Mouse (Mus musculus) ovary, postnatal 36 days (tissue): ENCODE results near the gene Ammecr1.

Source experiments
- DNase-seq: peaks from one replicate; pipeline ENCODE4 v3.0.0; 2022; ENCODE audit warnings: low spot score, mixed read lengths

The Ammecr1 gene

DNA sequence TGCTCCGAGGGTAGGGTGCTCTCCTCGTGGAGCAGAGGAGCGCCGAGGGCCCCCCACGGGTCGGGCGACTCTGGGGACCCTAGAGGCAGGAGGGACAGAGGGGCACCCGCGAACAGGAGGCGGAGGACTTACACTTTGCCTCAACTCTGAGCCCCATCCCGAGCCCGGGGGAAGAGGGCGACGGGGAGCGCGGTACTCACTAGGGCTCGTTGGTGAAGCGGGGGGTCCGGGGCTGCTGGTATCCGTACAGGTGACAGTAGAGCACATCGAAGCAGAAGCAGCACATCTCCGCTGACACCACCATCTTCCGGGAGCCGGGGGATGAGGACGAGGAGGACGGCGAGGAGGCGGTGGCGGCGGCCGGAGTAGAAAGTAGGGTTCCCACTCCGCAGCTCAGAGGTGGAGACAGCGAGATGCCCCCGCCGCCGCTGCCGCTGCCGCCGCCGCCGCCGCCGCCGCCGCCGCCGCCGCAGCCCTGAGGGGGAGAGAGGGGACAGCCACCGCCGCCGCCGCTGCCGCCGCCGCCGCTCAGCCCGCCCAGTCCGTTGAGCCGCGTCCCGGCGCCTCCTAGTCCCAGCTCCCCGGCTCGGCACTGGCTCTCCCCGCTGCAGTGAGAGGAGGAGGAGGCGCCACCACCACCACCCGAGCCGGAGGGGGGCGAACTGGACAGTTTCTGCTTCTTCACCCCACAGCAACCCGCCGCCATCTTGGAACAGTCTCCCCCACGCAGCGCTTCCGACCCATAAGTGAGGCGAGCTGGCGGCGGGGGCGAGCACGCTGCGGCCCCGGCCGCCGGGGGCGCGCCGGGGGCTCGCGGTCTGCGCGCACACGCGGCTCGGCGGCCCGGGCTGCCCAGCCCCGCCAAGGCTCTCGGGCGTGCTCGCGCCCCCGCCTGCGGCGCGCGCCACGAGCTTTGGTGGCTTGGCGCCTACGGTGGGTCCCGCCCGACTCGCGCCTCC is at the start of gene Ammecr1:
TSS of gene Ammecr1 (minus strand) at position 721 of the 959 bp plus-strand sequence.
- DNase-seq, result peak; percentile 77

- no peak for DNase-seq
Observed at GRCm38 (mm10) chrX:143014118-143014517, 47.6 kb upstream of the Ammecr1 start.

DNA sequence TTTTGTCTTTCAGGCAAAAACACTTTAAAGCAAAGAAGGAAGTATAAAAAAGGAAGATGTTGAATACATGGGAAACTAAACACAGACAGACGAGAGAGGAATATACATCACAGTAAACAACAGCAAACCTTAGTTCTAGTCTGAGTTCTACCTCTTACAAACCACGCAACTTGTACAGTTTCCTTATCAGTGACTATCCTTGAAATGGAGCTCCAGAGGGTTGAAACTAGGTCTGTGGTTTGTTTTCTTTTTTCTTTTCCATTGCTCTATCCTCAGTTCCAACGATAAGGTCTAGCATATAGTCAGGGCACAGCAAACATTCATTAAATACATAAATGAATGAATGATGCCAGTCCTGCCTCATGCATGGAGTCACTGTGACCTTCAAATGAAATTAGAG is 45.8 kb upstream of the Ammecr1 start:
- no peak for DNase-seq

- no peak for DNase-seq
Observed at GRCm38 (mm10) chrX:143011865-143012264, 45.3 kb upstream of the Ammecr1 start.

GRCm38 (mm10) chrX:143004131-143004846 is 37.8 kb upstream of the Ammecr1 start:
- DNase-seq, result no peak

GRCm38 (mm10) chrX:142997214-142997613 is 30.7 kb upstream of the Ammecr1 start:
- DNase-seq, result no peak

DNA sequence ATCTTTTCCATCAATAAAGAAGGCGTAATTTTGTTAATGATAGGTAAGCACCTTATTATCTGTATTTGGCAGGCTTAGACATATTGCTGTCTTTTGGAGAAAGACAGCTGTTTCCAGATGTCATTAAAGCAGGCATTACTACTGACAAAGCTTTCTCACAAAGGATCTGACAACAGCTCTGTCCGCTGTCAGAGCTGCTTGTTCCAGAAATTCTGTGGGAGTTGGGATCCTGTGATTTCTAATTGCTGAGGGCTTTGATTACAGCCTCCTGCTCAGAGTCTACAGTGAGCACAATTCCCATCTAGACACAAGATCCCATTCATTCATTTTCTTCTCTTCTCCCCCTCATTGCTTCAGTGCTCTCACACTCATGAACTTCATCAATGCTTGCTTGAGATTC is 28.0 kb upstream of the Ammecr1 start:
- DNase-seq, result no peak

GRCm38 (mm10) chrX:142984170-142984569 is 17.6 kb upstream of the Ammecr1 start:
- no peak for DNase-seq

- no peak for DNase-seq
Observed at GRCm38 (mm10) chrX:142983638-142984037, 17.1 kb upstream of the Ammecr1 start.

DNA sequence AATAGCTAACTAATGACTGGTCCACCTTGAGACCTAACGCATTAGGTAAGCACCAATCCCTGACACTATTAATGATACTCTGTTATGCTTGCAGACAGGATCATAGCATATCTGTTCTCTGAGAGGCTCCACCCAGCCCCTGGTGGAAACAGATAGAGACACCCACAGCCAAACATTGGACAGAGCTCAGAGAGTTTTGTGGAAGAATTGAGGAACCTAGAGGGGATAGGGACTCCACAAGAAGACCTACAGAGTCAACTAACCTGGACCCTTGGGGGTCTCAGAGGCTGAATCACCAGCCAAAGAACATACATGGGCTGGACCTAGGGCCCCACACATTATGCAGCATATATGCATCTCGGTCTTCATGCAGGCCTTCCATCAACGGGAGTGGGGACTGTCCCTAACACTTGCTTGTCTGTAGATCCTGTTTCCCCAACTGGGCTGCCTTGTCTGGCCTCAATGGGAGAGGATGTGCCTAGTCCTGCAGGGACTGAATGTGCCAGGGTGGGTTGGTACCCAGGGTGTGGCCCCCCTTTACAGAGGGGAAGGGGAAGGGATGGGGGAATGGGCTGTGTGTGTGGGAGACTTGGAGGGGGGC is 15.1 kb upstream of the Ammecr1 start:
- DNase-seq, result no peak

GRCm38 (mm10) chrX:142980855-142981529 is 14.5 kb upstream of the Ammecr1 start:
- no peak for DNase-seq

DNA sequence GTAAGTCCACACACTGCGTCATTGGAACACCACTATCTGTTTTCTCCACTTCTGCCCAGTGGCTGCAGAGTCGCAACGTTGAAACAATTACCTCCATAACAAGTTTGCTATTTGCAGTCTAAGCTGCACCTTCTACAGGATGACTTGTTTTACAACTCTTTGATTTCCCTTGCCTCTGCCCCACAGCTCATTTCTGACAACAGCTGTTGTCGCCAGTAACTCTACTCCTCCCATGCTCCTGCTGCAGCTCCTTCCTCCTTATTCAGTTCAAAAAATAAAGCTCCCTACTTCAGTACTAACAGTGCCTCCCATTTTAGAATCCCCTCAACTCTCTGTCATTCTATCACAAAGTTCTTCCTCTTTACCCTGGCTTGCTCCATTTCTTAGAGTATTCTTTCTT is 12.7 kb upstream of the Ammecr1 start:
- no peak for DNase-seq

DNA sequence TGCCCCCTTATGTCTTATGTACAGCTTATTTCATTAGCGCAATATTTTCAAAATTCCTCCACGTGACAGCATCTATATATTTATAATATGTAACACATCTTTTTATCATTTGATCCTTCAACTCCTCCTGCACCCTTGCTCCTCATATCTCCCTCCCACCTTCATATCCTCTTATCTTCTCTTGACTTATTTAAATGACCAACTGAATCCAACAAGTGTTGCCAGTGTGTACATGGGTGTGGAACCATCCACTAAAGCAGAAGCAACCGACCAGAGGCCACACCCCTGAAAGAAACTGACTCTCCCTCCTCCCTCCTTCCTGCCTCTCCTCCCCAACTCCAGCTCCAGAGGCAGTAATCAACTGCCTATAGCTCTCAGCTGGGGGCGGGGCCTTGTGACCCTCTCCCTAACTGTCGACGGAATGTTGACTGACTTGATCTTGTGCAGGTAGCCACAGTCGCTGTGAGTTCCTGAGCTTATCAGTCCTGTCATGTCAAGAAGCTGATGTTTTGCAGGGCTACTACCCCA is 6.0 kb upstream of the Ammecr1 start:
- no peak for DNase-seq

DNA sequence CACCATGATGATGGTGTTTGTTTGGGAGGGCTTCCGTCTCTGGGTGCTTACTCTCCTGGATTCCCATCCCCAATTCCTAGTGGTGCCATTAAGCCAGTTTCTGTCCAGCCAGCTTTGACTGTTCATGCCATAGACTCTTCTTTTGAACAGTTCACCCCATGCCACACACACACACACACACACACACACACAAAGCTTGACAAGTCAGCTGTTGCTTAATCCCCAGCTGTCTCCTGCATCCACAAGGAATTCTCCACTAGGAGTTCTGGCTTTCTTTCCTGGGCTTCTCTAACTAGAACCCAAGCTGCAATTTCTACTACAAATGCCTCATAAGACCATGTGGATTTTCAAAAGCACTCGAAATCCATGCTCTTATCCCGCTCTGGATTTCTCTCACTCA is 5.2 kb upstream of the Ammecr1 start:
- DNase-seq, result no peak

GRCm38 (mm10) chrX:142967067-142967466 is 539 bp upstream of the Ammecr1 start:
- DNase-seq, result no peak

- peak; percentile 15 for DNase-seq
Observed at GRCm38 (mm10) chrX:142965236-142966007, 1.1 kb downstream of the Ammecr1 start.

DNA sequence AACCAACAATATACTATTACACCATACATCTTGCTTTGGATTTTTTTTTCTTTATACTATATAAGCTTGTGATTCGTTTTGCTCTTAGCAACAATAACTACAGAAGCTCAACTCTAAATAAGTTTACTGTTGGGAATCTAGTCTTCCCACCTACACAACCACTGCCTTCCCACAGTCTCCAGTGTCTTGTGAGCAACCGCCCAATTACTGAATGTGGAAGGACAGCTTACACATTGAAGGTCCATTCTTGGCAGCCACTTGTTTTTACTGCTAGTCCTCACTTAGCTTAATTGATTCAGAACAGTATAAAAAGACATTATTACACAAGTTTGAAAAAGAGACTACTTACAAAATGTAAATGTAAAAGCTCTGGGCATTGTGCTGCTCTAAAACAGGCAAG is 6.1 kb downstream of the Ammecr1 start:
- DNase-seq, result no peak

- no peak for DNase-seq
Observed at GRCm38 (mm10) chrX:142959674-142960307, 6.7 kb downstream of the Ammecr1 start.

DNA sequence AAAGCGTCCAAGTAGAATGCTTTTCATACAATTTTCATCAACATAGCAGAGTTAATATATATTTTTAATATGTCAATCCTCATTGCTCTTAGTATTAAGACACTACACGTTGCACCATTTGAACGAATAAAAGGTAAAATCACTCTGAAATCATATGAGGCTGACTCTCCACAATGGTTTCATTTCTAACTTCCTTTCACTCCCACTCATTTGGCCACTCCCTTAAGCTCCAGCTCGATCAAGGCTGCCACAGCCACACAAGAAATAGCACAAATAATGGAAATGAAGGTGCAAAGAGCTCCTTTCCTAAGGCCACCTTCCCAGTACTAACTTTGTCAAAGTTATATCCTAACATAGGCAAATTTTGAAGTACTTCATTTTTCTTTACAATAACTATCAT is 38.1 kb downstream of the Ammecr1 start:
- no peak for DNase-seq

DNA sequence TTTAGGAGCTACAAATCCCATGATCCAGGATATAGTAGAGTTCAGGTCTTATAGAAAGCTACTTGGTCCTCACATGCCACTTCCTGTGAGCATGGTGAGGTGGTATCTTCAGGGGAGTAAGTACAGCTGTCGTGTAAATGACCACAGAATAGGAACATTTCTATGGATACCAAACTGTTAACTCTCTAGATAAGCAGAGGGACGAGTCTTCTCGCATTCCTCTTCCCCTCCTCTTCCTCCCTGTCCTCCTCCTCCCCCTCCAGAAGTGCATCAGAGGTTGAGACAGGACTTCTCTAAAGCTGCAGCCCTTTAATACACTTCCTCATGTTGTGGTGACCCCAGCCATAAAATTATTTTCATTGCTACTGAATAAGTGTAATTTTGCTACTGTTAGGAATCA is 49.1 kb downstream of the Ammecr1 start:
- no peak for DNase-seq

DNA sequence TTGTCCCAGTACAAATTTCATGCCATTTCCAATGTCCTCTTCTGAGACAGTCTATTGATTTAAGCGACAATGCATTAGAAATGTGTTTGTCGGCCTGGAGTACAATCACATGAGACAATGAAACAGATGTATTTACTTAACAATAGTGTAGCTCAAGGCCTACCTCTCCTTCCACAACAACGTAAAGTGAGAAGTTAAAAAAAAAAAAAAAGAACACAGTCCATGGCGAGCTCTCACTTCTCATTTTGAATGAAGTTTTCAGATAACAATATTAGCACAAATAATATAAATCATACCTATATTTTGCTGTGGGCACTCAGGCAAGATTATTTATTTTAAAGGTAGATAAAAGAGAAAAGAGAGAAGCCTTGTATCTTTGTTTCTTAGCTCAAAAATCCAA is 49.8 kb downstream of the Ammecr1 start:
- no peak for DNase-seq
